Mouse (Mus musculus) urinary bladder, postnatal 14 days (tissue): ENCODE measurements around the gene Ubqln4.

Source experiments
- DNase-seq: peaks from one replicate; pipeline ENCODE4 v3.0.0; 2021; ENCODE audit warnings: low spot score

Gene Ubqln4

DNA sequence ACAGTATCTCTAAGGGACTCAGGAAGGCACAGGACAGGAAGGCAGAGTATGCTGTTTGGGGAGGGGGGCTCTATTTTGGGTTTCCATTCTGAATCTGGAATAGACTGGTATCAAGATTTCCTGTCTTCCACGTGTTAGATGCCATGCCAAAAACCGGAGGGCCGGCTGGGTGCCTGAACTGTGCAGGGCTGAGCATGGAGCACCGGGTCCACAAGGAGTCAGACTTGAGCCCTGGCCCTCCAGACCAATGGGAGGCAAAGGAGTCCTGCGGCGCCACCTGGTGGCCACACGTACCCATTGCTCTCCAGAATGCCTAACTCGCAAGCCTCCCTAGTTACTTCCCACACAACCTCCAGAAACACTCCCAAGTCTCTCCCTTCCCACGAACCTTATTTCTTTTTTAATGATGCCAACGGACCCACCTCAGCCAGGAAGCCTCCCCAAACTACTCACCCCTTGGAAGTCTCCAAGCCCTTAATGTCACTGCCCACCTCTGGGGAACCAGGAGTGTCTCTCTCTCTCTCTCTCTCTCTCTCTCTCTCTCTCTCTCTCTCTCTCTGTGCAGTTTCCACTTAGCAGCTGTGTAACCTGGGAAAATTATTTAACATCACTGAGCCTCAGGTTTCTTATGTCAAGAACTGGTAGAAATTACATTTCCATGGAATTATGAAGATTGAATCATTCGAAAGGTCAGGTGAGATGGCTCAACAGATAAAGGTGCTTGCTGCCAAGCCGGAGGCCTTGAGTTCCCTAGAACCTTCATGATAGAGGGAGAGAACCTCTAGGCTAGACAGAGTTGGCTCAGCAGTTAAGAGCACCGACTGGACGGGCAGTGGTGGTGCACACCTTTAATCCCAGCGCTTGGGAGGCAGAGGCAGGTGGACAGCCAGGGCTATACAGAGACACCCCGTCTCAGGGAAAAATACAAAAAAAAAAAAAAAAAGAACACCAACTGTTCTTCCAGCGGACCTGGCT, 27.1 kb upstream of the Ubqln4 start:
- peak; percentile 89 for DNase-seq

DNA sequence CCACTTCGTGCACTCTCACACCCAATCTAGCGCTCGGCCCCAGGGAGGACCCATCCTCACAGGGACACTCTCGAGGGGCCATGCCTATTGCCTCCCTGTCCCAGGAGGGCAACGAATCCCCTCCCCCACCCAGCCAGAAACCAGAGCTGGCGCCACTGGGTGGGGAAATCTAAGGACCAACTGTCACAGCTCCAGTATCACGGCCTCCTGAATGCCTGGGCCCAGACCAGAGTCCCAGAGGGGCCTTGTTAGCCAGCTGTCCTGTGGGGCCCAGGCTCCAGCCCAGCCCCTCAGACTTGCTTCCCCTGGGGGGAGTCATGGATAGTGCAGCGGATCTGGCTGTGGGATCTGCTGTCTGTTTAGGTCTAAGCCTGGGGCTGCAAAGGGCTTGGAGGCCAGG, 26.0 kb upstream of the Ubqln4 start:
- DNase-seq: no peak

- DNase-seq: no peak
Observed at GRCm38 (mm10) chr3:88528646-88529045, 24.9 kb upstream of the Ubqln4 start.

- DNase-seq: no peak
Observed at GRCm38 (mm10) chr3:88529204-88530000, 24.2 kb upstream of the Ubqln4 start.

GRCm38 (mm10) chr3:88530082-88530864, 23.3 kb upstream of the Ubqln4 start:
- DNase-seq: no peak

DNA sequence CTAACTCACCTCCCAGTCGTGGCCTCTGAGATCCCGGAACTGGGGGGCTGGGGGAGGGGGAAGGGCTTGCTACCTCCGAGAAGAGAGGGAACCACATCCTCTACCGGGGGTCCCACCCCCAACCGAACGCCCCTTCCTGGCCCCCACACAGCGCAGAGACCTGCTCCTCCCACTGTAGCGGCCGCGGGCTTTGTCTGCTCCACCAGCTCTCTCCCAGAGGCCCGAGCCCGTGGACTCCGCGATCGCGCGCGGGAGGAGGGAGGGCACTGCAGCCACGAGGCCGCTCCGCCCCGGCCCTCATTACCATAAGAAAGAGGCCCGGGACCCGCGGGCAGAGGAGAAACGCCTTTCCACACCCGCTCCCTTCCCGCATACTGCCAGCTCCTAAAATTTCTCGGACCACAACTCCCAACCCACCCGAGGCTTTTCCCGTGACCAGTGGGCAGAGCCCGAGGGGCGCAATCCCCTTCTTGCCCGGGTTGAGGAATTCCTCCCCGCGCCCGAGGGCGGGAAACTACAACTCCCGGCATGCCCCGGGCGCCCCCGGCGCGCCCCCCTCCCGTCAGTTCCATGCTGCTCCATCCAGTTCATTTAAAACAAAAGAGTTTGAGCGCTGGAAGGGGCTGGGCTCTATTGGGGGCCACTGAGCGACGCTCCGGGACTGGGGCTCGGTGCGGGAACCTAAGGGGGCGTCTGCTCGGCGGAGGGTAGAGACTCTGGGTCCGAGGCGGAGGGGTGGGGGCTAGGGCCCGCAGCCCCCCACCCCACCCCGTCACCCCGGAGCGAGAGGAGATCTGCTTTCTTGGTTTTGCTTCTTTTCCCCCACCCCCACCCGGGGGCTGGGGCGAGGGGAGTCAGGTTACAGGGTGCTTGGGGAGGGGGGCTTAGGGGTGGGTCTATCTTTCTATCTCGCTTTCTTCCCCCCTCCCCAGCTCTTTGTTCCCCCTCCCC, 21.9 kb upstream of the Ubqln4 start:
- DNase-seq: peak; percentile 88

DNA sequence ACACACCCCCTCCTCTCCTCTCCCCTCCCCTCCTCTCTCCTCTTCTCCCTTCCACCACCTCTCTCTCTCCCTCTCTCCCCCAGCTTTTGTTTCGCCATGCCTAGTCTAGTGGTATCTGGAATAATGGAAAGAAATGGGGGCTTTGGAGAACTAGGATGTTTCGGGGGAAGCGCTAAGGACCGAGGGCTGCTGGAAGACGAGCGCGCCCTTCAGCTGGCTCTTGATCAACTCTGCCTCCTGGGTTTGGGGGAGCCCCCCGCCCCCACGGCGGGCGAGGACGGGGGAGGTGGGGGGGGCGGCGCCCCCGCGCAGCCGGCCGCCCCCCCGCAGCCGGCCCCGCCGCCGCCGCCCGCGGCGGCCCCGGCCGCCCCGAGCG, 21.3 kb upstream of the Ubqln4 start, which contains the start of gene Mex3a:
TSS of gene Mex3a (plus strand) at position 97 of the 376 bp plus-strand sequence.
- DNase-seq: no peak

DNA sequence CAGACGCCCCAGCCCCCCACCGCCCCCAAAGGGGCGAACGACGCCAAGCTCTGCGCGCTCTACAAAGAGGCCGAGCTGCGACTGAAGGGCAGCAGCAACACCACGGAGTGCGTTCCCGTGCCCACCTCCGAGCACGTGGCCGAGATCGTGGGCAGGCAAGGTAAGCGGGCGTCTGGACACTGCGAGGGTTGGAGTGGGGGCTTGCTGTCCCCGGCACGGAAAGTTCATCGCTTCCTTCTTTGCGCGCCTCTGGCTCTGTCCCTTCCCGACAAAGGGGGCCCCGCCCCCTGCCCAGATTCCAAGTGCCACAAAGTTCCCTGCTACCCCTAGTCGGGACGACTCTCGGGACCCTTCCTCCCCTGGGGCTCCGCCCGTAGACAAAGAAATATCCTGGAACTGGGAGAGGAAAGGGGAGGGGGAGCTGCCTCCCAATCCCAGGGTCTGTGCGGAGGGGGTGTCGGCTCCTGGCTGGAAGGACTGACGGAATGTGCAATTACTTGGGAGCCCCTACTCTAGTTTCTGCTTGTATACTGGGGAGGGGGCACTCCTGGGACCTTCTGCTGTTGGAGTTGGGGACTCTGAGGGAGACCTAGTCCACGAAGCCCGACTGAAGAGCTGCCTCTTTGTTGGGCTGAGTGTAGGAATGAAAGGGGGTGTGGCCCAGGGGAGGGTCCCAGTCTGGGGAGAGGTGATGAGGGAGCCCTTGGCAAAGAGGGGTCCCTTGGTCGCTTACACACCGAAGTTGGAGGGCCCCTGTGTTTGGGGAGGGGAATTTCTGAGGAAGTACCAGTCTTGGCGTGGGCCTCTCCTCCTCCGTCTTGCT, 20.7 kb upstream of the Ubqln4 start:
- DNase-seq: no peak

GRCm38 (mm10) chr3:88533706-88534105, 19.9 kb upstream of the Ubqln4 start:
- DNase-seq: no peak

GRCm38 (mm10) chr3:88535005-88535404, 18.6 kb upstream of the Ubqln4 start:
- DNase-seq: no peak

GRCm38 (mm10) chr3:88535527-88535926, 18.0 kb upstream of the Ubqln4 start:
- no peak for DNase-seq

GRCm38 (mm10) chr3:88536103-88536930, 17.2 kb upstream of the Ubqln4 start:
- DNase-seq: peak; percentile 84

GRCm38 (mm10) chr3:88537146-88537545, 16.4 kb upstream of the Ubqln4 start:
- no peak for DNase-seq

DNA sequence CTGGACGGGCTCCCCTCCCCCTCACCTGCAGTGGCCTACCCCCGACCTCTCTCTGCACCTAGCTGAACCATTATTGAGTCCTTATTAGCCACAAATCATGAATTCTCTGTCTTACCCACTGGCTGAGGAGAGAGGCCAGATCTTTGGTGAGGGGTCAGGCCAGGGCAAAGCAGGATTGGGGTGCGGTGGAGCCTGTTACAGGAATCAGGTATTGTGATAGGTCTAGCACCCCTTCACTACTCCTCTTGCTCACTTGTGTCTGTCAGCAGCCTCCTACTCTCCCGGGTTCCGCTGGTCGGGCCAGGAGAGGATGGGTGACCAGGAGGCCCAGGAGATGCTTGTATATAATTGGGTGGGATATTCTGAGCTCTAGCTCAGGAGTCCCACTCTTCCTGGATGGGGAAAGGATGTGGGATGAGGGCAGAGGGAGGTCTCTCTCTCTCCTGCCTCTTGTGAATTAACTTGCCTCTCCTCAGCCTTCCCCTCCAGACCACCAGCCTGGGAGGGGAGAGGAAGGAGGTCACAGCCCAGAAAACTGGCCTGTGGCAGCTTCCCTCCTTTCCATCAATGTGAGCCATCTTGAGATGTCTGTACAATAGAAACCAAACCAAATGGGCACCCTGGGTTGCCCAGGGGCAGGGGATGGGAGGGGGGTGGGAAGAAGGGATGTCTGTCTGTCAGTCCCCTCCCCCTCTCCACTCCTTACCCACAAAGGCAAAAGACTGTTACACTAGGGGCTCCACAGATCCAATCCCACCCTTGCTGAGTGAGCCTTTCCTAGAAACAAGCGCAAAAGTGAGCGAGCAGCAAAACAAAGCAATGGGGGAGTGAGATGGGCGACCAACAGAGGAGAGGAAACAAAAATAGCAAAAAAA, 15.1 kb upstream of the Ubqln4 start:
- DNase-seq: no peak

DNA sequence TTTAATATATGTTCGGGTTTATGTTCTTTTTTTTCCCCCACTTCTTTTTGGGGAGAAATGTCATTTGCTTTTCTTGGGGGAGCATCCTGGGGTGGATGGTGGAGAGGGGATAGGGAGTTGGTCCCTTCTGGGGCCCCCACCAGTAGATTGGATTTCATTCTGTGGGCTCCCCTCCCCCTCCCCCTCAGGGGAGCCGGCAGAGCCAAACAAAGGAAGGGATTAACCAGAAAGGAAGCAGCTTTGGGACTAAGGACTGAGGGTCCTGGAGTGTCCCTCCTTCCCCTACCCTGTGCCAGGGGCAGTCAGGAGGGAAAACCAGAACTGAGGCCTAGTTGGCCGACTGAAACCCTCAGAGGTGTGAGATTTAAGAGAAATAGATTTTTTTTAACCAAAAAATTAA, 14.2 kb upstream of the Ubqln4 start:
- DNase-seq: no peak

- no peak for DNase-seq
Observed at GRCm38 (mm10) chr3:88540085-88540484, 13.5 kb upstream of the Ubqln4 start.

GRCm38 (mm10) chr3:88541622-88542401, 11.7 kb upstream of the Ubqln4 start:
- no peak for DNase-seq
